Mouse (Mus musculus): ENCODE data around the gene Ptprk. TPM values are rescaled to one million over a fixed set of nuclear protein-coding genes. Genes with fewer than 3 reads are reported as not detected.

Gene Ptprk
- total and polyA plus RNA-seq, 3 experiments = 0.02 to 2.4 (median 0.49) TPM

- H3K36me3 ChIP-seq (replicated peaks) = no peaks in the 10 kb centered on the region
- no peak overlapping the region for H3K4me3 ChIP-seq (ENCODE audit: low read depth, low read length)
- ATAC-seq (ENCODE audit: extremely low read depth, insufficient number of reproducible peaks, low FRiP score, poor library complexity, severe bottlenecking) = no peak
- no peak for TF ChIP-seq GATA2 (IDR thresholded peaks at IDR 0.05; ENCODE audit: borderline replicate concordance, low read depth, low read length)
- TF ChIP-seq GATA1 (IDR thresholded peaks at IDR 0.05; ENCODE audit: borderline replicate concordance, low read length) = no peak
- TF ChIP-seq CTCF (IDR thresholded peaks at IDR 0.05; ENCODE audit: low read depth, low read length) = no peak
- TF ChIP-seq POLR2AphosphoS5 (IDR thresholded peaks at IDR 0.05; ENCODE audit: insufficient replicate concordance, low read depth, low read length) = no peak
- TF ChIP-seq TAL1 (conservative IDR thresholded peaks at IDR 0.05; ENCODE audit: low read depth, low read length) = no peak
- H3K9me3 ChIP-seq (replicated peaks) = no peaks in the 10 kb centered on the region
- peaks cover 31% of the 10 kb centered on the region for H3K4me1 ChIP-seq (ENCODE audit: insufficient read depth, low read depth, low read length)
- DNase-seq (ENCODE audit: low spot score) = no peak
- no peaks in the 10 kb centered on the region for H3K27me3 ChIP-seq (ENCODE audit: insufficient read depth, low read length)
Measured at GRCm38 (mm10) chr10:28513601-28514000, 439.0 kb downstream of the Ptprk start.

GRCm38 (mm10) chr10:28516147-28516546 lies 441.5 kb downstream of the Ptprk start:
- H3K36me3 ChIP-seq (replicated peaks) = no peaks in the 10 kb centered on the region
- H3K9me3 ChIP-seq (replicated peaks) = no peaks in the 10 kb centered on the region
- no peaks in the 10 kb centered on the region for H3K27me3 ChIP-seq (ENCODE audit: insufficient read depth, low read length)
- H3K4me3 ChIP-seq (ENCODE audit: low read depth, low read length) = no peak overlapping the region
- peaks cover 51% of the 10 kb centered on the region for H3K4me1 ChIP-seq (ENCODE audit: insufficient read depth, low read depth, low read length)
- no peak for ATAC-seq (ENCODE audit: extremely low read depth, insufficient number of reproducible peaks, low FRiP score, poor library complexity, severe bottlenecking)
- TF ChIP-seq GATA1 (IDR thresholded peaks at IDR 0.05; ENCODE audit: borderline replicate concordance, low read length) = no peak
- no peak for TF ChIP-seq GATA2 (IDR thresholded peaks at IDR 0.05; ENCODE audit: borderline replicate concordance, low read depth, low read length)
- no peak for DNase-seq (ENCODE audit: low spot score)

- H3K36me3 ChIP-seq (replicated peaks) = no peaks in the 10 kb centered on the region
- DNase-seq (ENCODE audit: low spot score) (peak; percentile 16), ATAC-seq (ENCODE audit: extremely low read depth, insufficient number of reproducible peaks, low FRiP score, poor library complexity, severe bottlenecking) (peak; percentile 75)
- H3K9me3 ChIP-seq (replicated peaks) = no peaks in the 10 kb centered on the region
- TF ChIP-seq GATA2 (IDR thresholded peaks at IDR 0.05; ENCODE audit: borderline replicate concordance, low read depth, low read length) (no peak), CTCF (IDR thresholded peaks at IDR 0.05; ENCODE audit: low read depth, low read length) (no peak), TAL1 (conservative IDR thresholded peaks at IDR 0.05; ENCODE audit: low read depth, low read length) (no peak), POLR2AphosphoS5 (IDR thresholded peaks at IDR 0.05; ENCODE audit: insufficient replicate concordance, low read depth, low read length) (no peak), GATA1 (IDR thresholded peaks at IDR 0.05; ENCODE audit: borderline replicate concordance, low read length) (no peak)
- no peaks in the 10 kb centered on the region for H3K27me3 ChIP-seq (ENCODE audit: insufficient read depth, low read length)
- peaks cover 51% of the 10 kb centered on the region for H3K4me1 ChIP-seq (ENCODE audit: insufficient read depth, low read depth, low read length)
- H3K4me3 ChIP-seq (ENCODE audit: low read depth, low read length) = no peak overlapping the region
Measured at GRCm38 (mm10) chr10:28518297-28518696, 443.7 kb downstream of the Ptprk start.

GRCm38 (mm10) chr10:28519861-28520260 lies 445.2 kb downstream of the Ptprk start:
- Histone ChIP-seq H3K27me3 (ENCODE audit: insufficient read depth, low read length) (no peaks in the 10 kb centered on the region), H3K9me3 (replicated peaks) (no peaks in the 10 kb centered on the region), H3K4me3 (ENCODE audit: low read depth, low read length) (no peak overlapping the region), H3K4me1 (ENCODE audit: insufficient read depth, low read depth, low read length) (peaks cover 51% of the 10 kb centered on the region), H3K36me3 (replicated peaks) (no peaks in the 10 kb centered on the region)
- no peak for ATAC-seq (ENCODE audit: extremely low read depth, insufficient number of reproducible peaks, low FRiP score, poor library complexity, severe bottlenecking)
- no peak for TF ChIP-seq POLR2AphosphoS5 (IDR thresholded peaks at IDR 0.05; ENCODE audit: insufficient replicate concordance, low read depth, low read length)
- no peak for TF ChIP-seq GATA1 (IDR thresholded peaks at IDR 0.05; ENCODE audit: borderline replicate concordance, low read length)
- TF ChIP-seq GATA2 (IDR thresholded peaks at IDR 0.05; ENCODE audit: borderline replicate concordance, low read depth, low read length) = no peak
- no peak for TF ChIP-seq TAL1 (conservative IDR thresholded peaks at IDR 0.05; ENCODE audit: low read depth, low read length)
- no peak for TF ChIP-seq CTCF (IDR thresholded peaks at IDR 0.05; ENCODE audit: low read depth, low read length)
- DNase-seq (ENCODE audit: low spot score) = no peak

GRCm38 (mm10) chr10:28523992-28524735 lies 449.5 kb downstream of the Ptprk start:
- no peak for DNase-seq (ENCODE audit: low spot score)
- H3K4me3 ChIP-seq (ENCODE audit: low read depth, low read length) = no peak overlapping the region
- ATAC-seq (ENCODE audit: extremely low read depth, insufficient number of reproducible peaks, low FRiP score, poor library complexity, severe bottlenecking) = no peak
- no peaks in the 10 kb centered on the region for H3K27me3 ChIP-seq (ENCODE audit: insufficient read depth, low read length)
- H3K36me3 ChIP-seq (replicated peaks) = no peaks in the 10 kb centered on the region
- no peak for TF ChIP-seq CTCF (IDR thresholded peaks at IDR 0.05; ENCODE audit: low read depth, low read length)
- TF ChIP-seq POLR2AphosphoS5 (IDR thresholded peaks at IDR 0.05; ENCODE audit: insufficient replicate concordance, low read depth, low read length) = no peak
- H3K4me1 ChIP-seq (ENCODE audit: insufficient read depth, low read depth, low read length) = peaks cover 14% of the 10 kb centered on the region; the same call in 1 of the 2 replicates
- H3K9me3 ChIP-seq (replicated peaks) = no peaks in the 10 kb centered on the region

GRCm38 (mm10) chr10:28540595-28540994 lies 466.0 kb downstream of the Ptprk start:
- DNase-seq (ENCODE audit: low spot score) = no peak
- no peaks in the 10 kb centered on the region for H3K27me3 ChIP-seq (ENCODE audit: insufficient read depth, low read length)
- H3K4me1 ChIP-seq (ENCODE audit: insufficient read depth, low read depth, low read length) = no peaks in the 10 kb centered on the region
- no peak for TF ChIP-seq TAL1 (conservative IDR thresholded peaks at IDR 0.05; ENCODE audit: low read depth, low read length)
- TF ChIP-seq POLR2AphosphoS5 (IDR thresholded peaks at IDR 0.05; ENCODE audit: insufficient replicate concordance, low read depth, low read length) = no peak
- no peak for TF ChIP-seq CTCF (IDR thresholded peaks at IDR 0.05; ENCODE audit: low read depth, low read length)
- TF ChIP-seq GATA2 (IDR thresholded peaks at IDR 0.05; ENCODE audit: borderline replicate concordance, low read depth, low read length) = no peak
- TF ChIP-seq GATA1 (IDR thresholded peaks at IDR 0.05; ENCODE audit: borderline replicate concordance, low read length) = no peak
- no peaks in the 10 kb centered on the region for H3K9me3 ChIP-seq (replicated peaks)
- H3K4me3 ChIP-seq (ENCODE audit: low read depth, low read length) = no peak overlapping the region
- ATAC-seq (ENCODE audit: extremely low read depth, insufficient number of reproducible peaks, low FRiP score, poor library complexity, severe bottlenecking) = no peak
- H3K36me3 ChIP-seq (replicated peaks) = no peaks in the 10 kb centered on the region
